Mouse (Mus musculus): ENCODE measurements at regions not wholly inside any gene's neighbourhood (a gene's known extent, or its start where the extent isn't known, plus 50 kb on each side); places are given as distances from the start of the nearest gene placed in this dataset.
A peak's percentile ranks its signal among the peaks of the same experiment; 100 is the strongest.

DNA sequence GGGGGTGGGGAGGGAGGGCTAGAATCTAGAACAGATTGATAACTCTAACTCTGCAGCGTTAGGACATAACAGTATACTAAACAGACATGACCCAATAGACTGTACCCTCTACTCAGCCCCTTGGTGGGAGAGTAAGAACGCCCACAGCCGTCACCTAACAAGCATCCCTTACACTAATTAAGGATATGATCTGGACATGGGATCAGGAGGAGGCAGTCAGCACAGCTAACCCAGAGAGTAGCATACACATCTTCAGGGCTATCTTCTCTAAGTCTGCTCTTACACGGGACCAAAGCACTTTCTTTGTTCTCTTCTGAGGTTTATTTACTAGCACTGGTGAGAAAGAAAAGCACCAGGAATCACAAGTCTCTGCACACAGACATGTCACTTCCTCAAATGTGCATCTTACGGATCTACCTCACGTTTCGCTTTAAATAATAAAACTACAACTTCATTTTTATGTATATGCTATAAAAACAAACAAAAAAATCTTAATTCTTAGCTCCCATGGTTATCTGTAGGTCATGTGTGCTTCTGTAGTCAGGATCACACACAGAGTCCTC, 128.0 kb upstream of the Klf14 start:
- Histone ChIP-seq H3K9ac (replicated peaks; ENCODE audit: low read length) (no peak overlapping the region), H3K27ac (ENCODE audit: low read length) (no peak overlapping the region), H3K4me3 (ENCODE audit: low read length) (no peak overlapping the region), H3K36me3 (ENCODE audit: insufficient read depth, low read length) (no peaks in the 10 kb centered on the region), H3K27me3 (ENCODE audit: insufficient read depth, low read length) (no peaks in the 10 kb centered on the region), H3K4me1 (ENCODE audit: insufficient read depth, low read length) (peaks cover 20% of the 10 kb centered on the region; the same call in 1 of the 2 replicates), H3K9me3 (ENCODE audit: low read length) (no peaks in the 10 kb centered on the region), H3K4me2 (replicated peaks; ENCODE audit: low read depth, low read length) (no peak overlapping the region)
- ATAC-seq (ENCODE audit: low FRiP score, low TSS enrichment) = no peak
- 65% methylated on average over 7 of the region's 7 CpGs for WGBS

DNA sequence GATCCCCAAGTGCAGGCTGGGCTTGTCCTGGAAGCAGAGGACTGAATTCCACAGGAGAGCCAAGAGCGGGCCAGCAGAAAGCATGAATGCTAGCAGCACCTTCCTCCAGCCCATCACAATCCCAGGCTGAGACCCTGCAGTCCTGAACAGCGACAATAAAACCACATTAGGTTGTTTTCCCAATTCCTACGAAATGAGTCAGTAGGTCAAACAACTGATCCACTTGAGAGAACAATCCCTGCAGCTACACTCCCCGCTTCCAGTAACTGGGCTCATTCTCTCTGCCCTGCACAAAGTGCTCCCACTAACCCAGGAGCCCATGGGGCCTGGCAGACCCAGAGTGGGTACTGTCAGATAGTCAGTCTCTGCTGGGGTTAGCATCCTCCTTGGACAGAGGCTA, 128.6 kb upstream of the Klf14 start:
- ATAC-seq (ENCODE audit: low FRiP score, low TSS enrichment) = no peak
- no peak overlapping the region for H3K4me3 ChIP-seq (ENCODE audit: low read length)
- no peaks in the 10 kb centered on the region for H3K27me3 ChIP-seq (ENCODE audit: insufficient read depth, low read length)
- H3K36me3 ChIP-seq (ENCODE audit: insufficient read depth, low read length) = no peaks in the 10 kb centered on the region
- H3K9me3 ChIP-seq (ENCODE audit: low read length) = no peaks in the 10 kb centered on the region
- H3K9ac ChIP-seq (replicated peaks; ENCODE audit: low read length) = no peak overlapping the region
- WGBS = 36% methylated on average over 4 of the region's 4 CpGs
- no peak overlapping the region for H3K4me2 ChIP-seq (replicated peaks; ENCODE audit: low read depth, low read length)
- no peak overlapping the region for H3K27ac ChIP-seq (ENCODE audit: low read length)
- peaks cover 20% of the 10 kb centered on the region; the same call in 1 of the 2 replicates for H3K4me1 ChIP-seq (ENCODE audit: insufficient read depth, low read length)

DNA sequence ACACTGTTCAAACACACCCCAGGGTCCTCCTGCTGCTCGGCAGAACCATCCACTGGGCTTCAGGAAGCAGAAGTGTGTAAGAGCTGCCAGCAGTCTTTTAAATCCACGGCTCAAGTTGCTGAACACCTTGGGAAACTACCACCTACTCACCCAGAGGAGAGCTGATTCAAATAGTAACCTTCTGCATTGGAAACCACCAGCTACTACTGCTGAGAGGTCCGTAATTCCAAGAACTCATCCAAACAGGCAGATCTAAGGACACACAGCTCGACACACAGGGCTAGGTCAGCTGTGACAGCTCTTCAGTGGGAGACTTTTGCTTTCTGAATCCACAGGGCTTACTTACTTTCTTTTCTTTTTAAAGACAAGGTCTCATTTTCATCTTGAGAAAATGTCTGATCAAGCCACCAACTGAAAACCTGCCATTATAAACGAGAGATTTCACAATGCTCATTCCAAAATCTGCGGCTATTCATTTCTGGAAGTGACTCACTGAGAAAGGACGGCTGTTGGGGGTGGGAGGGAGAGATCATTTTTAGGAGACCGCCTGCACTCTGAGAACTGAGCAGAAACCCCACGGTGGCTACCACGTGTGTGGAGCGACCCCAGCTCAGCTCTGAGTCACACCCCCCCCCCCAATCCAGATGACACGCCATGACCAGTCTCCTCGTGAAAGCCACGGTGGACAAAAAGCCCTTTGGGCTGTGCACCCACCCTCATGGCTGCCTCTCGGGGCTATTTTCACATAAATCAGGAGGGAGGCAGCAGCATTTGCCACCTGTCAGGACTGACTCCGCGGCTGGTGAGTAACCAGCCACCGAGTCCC, 129.5 kb upstream of the Klf14 start:
- Histone ChIP-seq H3K27me3 (ENCODE audit: insufficient read depth, low read length) (no peaks in the 10 kb centered on the region), H3K4me2 (replicated peaks; ENCODE audit: low read depth, low read length) (peak overlapping the region; percentile 61), H3K4me1 (ENCODE audit: insufficient read depth, low read length) (peaks cover 20% of the 10 kb centered on the region; the same call in 1 of the 2 replicates), H3K9me3 (ENCODE audit: low read length) (no peaks in the 10 kb centered on the region), H3K27ac (ENCODE audit: low read length) (no peak overlapping the region; the same call in 1 of the 2 replicates), H3K4me3 (ENCODE audit: low read length) (peak overlapping the region; percentile 34), H3K36me3 (ENCODE audit: insufficient read depth, low read length) (no peaks in the 10 kb centered on the region), H3K9ac (replicated peaks; ENCODE audit: low read length) (0 out of 2 replicates have a peak overlapping the region, but pooled peaks have one; percentile 11)
- WGBS = 7% methylated on average over 18 of the region's 18 CpGs
- peak; percentile 46; the same call in 1 of the 2 replicates for ATAC-seq (ENCODE audit: low FRiP score, low TSS enrichment)

DNA sequence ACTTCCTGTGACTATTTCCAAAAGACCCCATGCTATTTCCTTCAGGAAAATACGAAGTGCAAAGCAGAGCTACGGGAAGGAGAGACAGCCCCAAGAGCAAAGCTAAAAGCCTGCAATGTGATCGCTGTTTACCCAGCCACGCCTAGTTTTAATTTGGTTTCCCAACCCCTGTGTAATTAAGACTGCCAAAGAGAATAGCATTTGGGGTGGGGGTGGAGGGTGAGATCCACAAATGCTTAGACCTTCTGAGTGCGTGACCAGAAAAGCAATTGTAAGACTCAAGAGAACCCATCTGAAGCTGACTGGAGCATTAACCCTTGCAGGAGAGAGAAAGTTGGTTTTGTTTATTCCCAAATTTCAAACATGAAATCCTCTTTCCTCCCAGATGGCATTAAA, 130.1 kb upstream of the Klf14 start:
- peak overlapping the region; percentile 34 for H3K4me3 ChIP-seq (ENCODE audit: low read length)
- WGBS = 6% methylated on average over 5 of the region's 5 CpGs
- H3K9me3 ChIP-seq (ENCODE audit: low read length) = no peaks in the 10 kb centered on the region
- no peak for ATAC-seq (ENCODE audit: low FRiP score, low TSS enrichment)
- H3K27ac ChIP-seq (ENCODE audit: low read length) = no peak overlapping the region
- H3K4me1 ChIP-seq (ENCODE audit: insufficient read depth, low read length) = peaks cover 20% of the 10 kb centered on the region; the same call in 1 of the 2 replicates
- no peaks in the 10 kb centered on the region for H3K36me3 ChIP-seq (ENCODE audit: insufficient read depth, low read length)
- peak overlapping the region; percentile 61 for H3K4me2 ChIP-seq (replicated peaks; ENCODE audit: low read depth, low read length)
- no peaks in the 10 kb centered on the region for H3K27me3 ChIP-seq (ENCODE audit: insufficient read depth, low read length)
- 0 out of 2 replicates have a peak overlapping the region, but pooled peaks have one; percentile 11 for H3K9ac ChIP-seq (replicated peaks; ENCODE audit: low read length)

DNA sequence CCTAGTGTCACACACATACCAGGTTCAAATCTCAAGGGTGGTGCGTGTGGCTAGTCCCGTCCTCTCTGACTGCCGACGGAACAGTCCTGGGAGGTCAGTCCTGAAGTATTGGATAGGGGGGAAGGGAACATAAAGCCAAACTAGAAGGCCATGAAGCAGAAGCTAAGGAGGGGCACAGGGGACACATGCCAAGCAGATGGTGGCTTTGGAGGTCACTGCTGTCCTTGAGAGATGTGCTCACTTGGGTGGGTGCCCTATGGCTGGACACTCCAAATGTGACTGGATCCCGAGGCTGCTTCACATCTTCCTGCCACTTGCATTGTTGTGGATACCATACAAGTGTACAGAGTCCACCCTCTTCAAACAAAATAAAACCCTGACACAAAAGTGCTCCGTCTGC, 131.4 kb upstream of the Klf14 start:
- Histone ChIP-seq H3K4me1 (ENCODE audit: insufficient read depth, low read length) (peaks cover 20% of the 10 kb centered on the region; the same call in 1 of the 2 replicates), H3K36me3 (ENCODE audit: insufficient read depth, low read length) (no peaks in the 10 kb centered on the region), H3K27ac (ENCODE audit: low read length) (no peak overlapping the region), H3K4me3 (ENCODE audit: low read length) (no peak overlapping the region), H3K9me3 (ENCODE audit: low read length) (no peaks in the 10 kb centered on the region), H3K4me2 (replicated peaks; ENCODE audit: low read depth, low read length) (no peak overlapping the region), H3K9ac (replicated peaks; ENCODE audit: low read length) (no peak overlapping the region), H3K27me3 (ENCODE audit: insufficient read depth, low read length) (no peaks in the 10 kb centered on the region)
- no peak for ATAC-seq (ENCODE audit: low FRiP score, low TSS enrichment)
- 88% methylated on average over 6 of the region's 6 CpGs for WGBS

DNA sequence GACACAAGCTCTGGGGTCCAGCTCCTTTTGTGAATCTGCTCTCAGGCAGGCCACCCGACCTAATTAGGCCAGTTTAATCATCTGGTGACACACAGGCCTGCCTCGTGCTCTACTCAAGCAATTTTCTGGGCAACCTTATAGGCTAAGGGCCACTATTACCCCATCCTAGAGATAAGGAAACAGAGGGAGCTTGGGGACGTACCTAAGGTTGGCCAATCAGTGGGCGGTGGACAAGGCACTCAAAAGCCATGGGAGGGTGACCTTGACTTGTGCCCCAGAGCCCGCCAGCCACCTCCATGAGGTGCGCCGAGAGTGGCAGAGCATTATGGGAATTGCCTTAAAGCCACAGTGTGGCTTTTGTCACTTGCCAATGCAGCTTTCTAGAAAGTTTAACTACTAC, 131.9 kb upstream of the Klf14 start:
- 76% methylated on average over 7 of the region's 7 CpGs for WGBS

DNA sequence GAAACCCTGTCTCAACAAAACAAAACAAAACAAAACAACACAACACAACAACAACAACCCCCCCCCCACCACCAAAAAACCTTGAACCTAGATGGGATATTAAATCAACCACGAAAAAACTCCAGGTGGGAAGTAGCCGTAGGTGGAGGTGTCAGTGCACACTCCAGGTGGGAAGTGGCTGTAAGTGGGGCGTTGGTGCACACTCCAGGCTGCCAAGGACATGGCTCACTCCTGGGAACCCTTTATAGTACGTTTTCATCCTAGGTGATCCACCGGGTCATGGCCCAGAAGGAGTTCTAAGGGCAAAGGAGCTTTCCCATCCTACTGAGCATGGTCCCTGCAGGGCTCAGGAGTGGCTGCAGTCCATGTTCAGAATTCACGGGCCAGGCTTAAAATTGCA, 133.4 kb upstream of the Klf14 start:
- WGBS = 79% methylated on average over 6 of the region's 6 CpGs
- no peak overlapping the region for H3K27ac ChIP-seq (ENCODE audit: low read length)
- H3K4me3 ChIP-seq (ENCODE audit: low read length) = no peak overlapping the region
- H3K9me3 ChIP-seq (ENCODE audit: low read length) = no peaks in the 10 kb centered on the region
- H3K36me3 ChIP-seq (ENCODE audit: insufficient read depth, low read length) = no peaks in the 10 kb centered on the region
- H3K4me1 ChIP-seq (ENCODE audit: insufficient read depth, low read length) = peaks cover 19% of the 10 kb centered on the region; the same call in 1 of the 2 replicates
- no peak for ATAC-seq (ENCODE audit: low FRiP score, low TSS enrichment)
- H3K4me2 ChIP-seq (replicated peaks; ENCODE audit: low read depth, low read length) = no peak overlapping the region
- no peak overlapping the region for H3K9ac ChIP-seq (replicated peaks; ENCODE audit: low read length)
- no peaks in the 10 kb centered on the region for H3K27me3 ChIP-seq (ENCODE audit: insufficient read depth, low read length)

More for the DNA sequence above, 131.9 kb upstream of the Klf14 start:
- Histone ChIP-seq H3K9ac (replicated peaks; ENCODE audit: low read length) (no peak overlapping the region), H3K27ac (ENCODE audit: low read length) (no peak overlapping the region), H3K4me1 (ENCODE audit: insufficient read depth, low read length) (peaks cover 20% of the 10 kb centered on the region; the same call in 1 of the 2 replicates), H3K27me3 (ENCODE audit: insufficient read depth, low read length) (no peaks in the 10 kb centered on the region), H3K4me2 (replicated peaks; ENCODE audit: low read depth, low read length) (no peak overlapping the region), H3K4me3 (ENCODE audit: low read length) (no peak overlapping the region), H3K9me3 (ENCODE audit: low read length) (no peaks in the 10 kb centered on the region), H3K36me3 (ENCODE audit: insufficient read depth, low read length) (no peaks in the 10 kb centered on the region)
- ATAC-seq (ENCODE audit: low FRiP score, low TSS enrichment) = no peak

DNA sequence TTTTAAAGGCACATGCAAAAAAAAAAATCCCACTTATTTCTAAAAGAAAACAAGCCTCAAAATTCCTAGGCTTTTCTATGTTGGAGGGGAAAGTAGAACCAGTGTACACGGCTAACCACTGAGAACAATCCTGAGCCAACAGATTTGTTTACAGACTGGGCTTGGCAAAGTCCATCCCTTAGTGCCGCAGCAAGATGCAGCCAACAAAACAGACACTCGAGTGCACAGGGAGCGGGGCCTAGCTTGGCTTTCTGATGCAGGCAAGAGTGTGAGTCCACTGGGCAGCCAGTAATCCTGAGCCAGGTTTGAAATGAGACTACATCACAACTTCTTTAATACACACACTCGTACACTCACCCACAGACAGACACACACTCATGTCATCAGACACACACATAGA, 133.9 kb upstream of the Klf14 start:
- 87% methylated on average over 5 of the region's 5 CpGs for WGBS
- Histone ChIP-seq H3K27me3 (ENCODE audit: insufficient read depth, low read length) (no peaks in the 10 kb centered on the region), H3K4me3 (ENCODE audit: low read length) (no peak overlapping the region), H3K4me1 (ENCODE audit: insufficient read depth, low read length) (peaks cover 15% of the 10 kb centered on the region; the same call in 1 of the 2 replicates), H3K4me2 (replicated peaks; ENCODE audit: low read depth, low read length) (no peak overlapping the region), H3K27ac (ENCODE audit: low read length) (no peak overlapping the region), H3K9me3 (ENCODE audit: low read length) (no peaks in the 10 kb centered on the region), H3K36me3 (ENCODE audit: insufficient read depth, low read length) (no peaks in the 10 kb centered on the region), H3K9ac (replicated peaks; ENCODE audit: low read length) (no peak overlapping the region)
- ATAC-seq (ENCODE audit: low FRiP score, low TSS enrichment) = no peak

DNA sequence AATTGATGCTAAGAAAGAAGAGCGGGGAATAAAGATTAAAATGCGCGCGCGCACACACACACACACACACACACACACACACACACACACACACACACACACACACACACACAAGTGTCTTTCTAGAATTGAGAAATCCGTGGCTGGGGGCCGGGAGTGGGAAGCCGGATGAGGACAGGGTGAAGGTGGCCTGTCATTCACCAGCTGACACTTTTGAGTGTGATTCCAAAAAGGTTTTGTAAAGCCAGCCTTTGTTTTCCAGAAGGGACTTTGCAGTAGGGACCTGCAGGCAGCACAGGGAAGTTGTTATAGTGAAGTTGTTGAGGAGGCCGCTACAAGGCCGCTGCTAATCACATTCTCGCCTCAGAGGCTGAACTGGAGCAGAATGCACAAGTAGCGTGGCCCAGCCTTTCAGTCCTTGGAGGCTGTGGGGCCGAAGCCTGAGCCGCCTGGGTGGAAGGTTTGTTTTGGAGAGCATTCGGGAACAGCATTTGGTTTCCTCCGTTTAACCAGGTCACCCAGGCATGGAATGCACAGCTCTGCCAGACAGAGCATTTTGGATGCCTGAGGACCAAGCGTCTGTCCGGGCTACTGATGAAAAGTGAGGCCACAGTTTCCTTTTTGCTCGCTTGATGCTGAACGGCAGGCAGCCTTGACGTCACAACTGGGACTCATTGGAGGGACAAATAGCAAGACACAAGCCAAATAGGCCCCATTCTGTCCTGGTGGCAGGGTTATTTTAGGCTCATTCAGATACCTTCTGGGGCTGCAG, 137.3 kb upstream of the Klf14 start:
- Histone ChIP-seq H3K27me3 (ENCODE audit: insufficient read depth, low read length) (no peaks in the 10 kb centered on the region), H3K27ac (ENCODE audit: low read length) (no peak overlapping the region)

More for the DNA sequence above, 137.3 kb upstream of the Klf14 start:
- WGBS = 56% methylated on average over 21 of the region's 21 CpGs
- no peak overlapping the region for H3K4me3 ChIP-seq (ENCODE audit: low read length)
- ATAC-seq (ENCODE audit: low FRiP score, low TSS enrichment) = no peak
- 0 out of 2 replicates have a peak overlapping the region, but pooled peaks have one; percentile 35 for H3K9ac ChIP-seq (replicated peaks; ENCODE audit: low read length)
- H3K4me2 ChIP-seq (replicated peaks; ENCODE audit: low read depth, low read length) = no peak overlapping the region
- H3K36me3 ChIP-seq (ENCODE audit: insufficient read depth, low read length) = no peaks in the 10 kb centered on the region
- H3K4me1 ChIP-seq (ENCODE audit: insufficient read depth, low read length) = no peaks in the 10 kb centered on the region
- no peaks in the 10 kb centered on the region for H3K9me3 ChIP-seq (ENCODE audit: low read length)
